Mouse (Mus musculus) forebrain, postnatal 0 days (tissue): ENCODE results near the gene Igsf9. TPM values are rescaled to one million over a fixed set of nuclear protein-coding genes. Genes with fewer than 3 reads are reported as not detected.

Experiments
- ATAC-seq: fragments of 200-750 bp; cut with Nextera tagmentation; 2 replicates; pipeline ENCODE4 v1.8.0; 2017; ENCODE audit warnings: mild to moderate bottlenecking, moderate library complexity
- DNase-seq: peaks from one replicate; pipeline ENCODE4 v3.0.0-alpha.2; 2015
- H3K27ac ChIP-seq: fragments of 300-500 bp; sonication (generic); 2 replicates; pipeline ENCODE4 v1.5.1; 2014; ENCODE audit warnings: low read depth, mild to moderate bottlenecking, antibody characterized with exemption, low read length, moderate library complexity, mixed read lengths
- H3K27me3 ChIP-seq: fragments of 300-500 bp; sonication (generic); 2 replicates; pipeline ENCODE4 v1.6.1; 2014; ENCODE audit warnings: mild to moderate bottlenecking, low read length, mixed read lengths; ENCODE audit not compliant: insufficient read depth
- H3K36me3 ChIP-seq: fragments of 300-500 bp; sonication (generic); 2 replicates; pipeline ENCODE4 v1.6.1; 2014; ENCODE audit warnings: mild to moderate bottlenecking, moderate library complexity; ENCODE audit not compliant: insufficient read depth
- H3K4me1 ChIP-seq: fragments of 300-500 bp; sonication (generic); 2 replicates; pipeline ENCODE4 v1.6.1; 2014; ENCODE audit warnings: antibody characterized with exemption; ENCODE audit not compliant: insufficient read depth
- H3K4me2 ChIP-seq: fragments of 300-500 bp; sonication (generic); 2 replicates; pipeline ENCODE4 v1.6.1; 2014; ENCODE audit warnings: low read depth, mild to moderate bottlenecking, moderate library complexity
- H3K4me3 ChIP-seq: fragments of 300-500 bp; sonication (generic); 2 replicates; pipeline ENCODE4 v1.5.1; 2014; ENCODE audit warnings: low read depth, low read length, mixed read lengths
- H3K9ac ChIP-seq: fragments of 300-500 bp; sonication (generic); 2 replicates; pipeline ENCODE4 v1.6.1; 2014; ENCODE audit warnings: mild to moderate bottlenecking
- H3K9me3 ChIP-seq: fragments of 300-500 bp; sonication (generic); 2 replicates; pipeline ENCODE4 v1.6.1; 2016; ENCODE audit warnings: low read length
- CTCF ChIP-seq: sonication (generic); IDR thresholded peaks from 2 replicates; pipeline ENCODE4 v1.5.1; 2016; ENCODE audit warnings: antibody characterized with exemption, control low read depth, low read depth
- WGBS: fragments of 180-500 bp; shearing (Covaris S2); extraction: QIAGEN DNeasy Blood & Tissue Kit; methylation state at CpG from one replicate; pipeline ENCODE4 v1.1.7; 2014; 5-methylcytosine and 5-hydroxymethylcytosine counted together
- polyA plus RNA-seq: library from polyadenylated mRNA; unstranded; fragments of >200 nt; fragmentation: Nextera tagmentation; extraction: Ambion mirVana; gene quantifications from 2 replicates; pipeline ENCODE4 v1.2.1, GENCODE M21; 2015
- total RNA-seq: library from RNA; depleted of rRNA; stranded (reverse); fragments of >200 nt; gene quantifications from 2 replicates; pipeline ENCODE4 v1.2.3, GENCODE M21; 2014

Igsf9 gene
- total and polyA plus RNA-seq, 2 experiments from 2014 or later, result 25.6 to 35.3 TPM

GRCm38 (mm10) chr1:172493516-172493915 is 11.9 kb downstream of the Igsf9 start:
- Histone ChIP-seq H3K27me3 (no peaks in the 10 kb centered on the region), H3K9me3 (no peaks in the 10 kb centered on the region), H3K27ac (no peak overlapping the region), H3K4me3 (no peak overlapping the region), H3K4me2 (no peak overlapping the region), H3K4me1 (no peaks in the 10 kb centered on the region), H3K9ac (no peak overlapping the region), H3K36me3 (peaks cover 75% of the 10 kb centered on the region)
- DNase-seq (no peak), ATAC-seq (no peak)
- TF ChIP-seq CTCF, result no peak
- 80% methylated on average over 6 of the region's 6 CpGs for WGBS

GRCm38 (mm10) chr1:172496030-172496429 is 14.4 kb downstream of the Igsf9 start:
- Histone ChIP-seq H3K4me1 (no peaks in the 10 kb centered on the region), H3K27me3 (peaks cover 12% of the 10 kb centered on the region), H3K4me2 (no peak overlapping the region), H3K27ac (no peak overlapping the region), H3K4me3 (no peak overlapping the region), H3K9ac (no peak overlapping the region), H3K9me3 (no peaks in the 10 kb centered on the region), H3K36me3 (peaks cover 73% of the 10 kb centered on the region)
- DNase-seq (no peak), ATAC-seq (no peak)
- no peak for TF ChIP-seq CTCF
- 85% methylated on average over 17 of the region's 17 CpGs for WGBS

GRCm38 (mm10) chr1:172497428-172497827 is 15.8 kb downstream of the Igsf9 start:
- no peak for DNase-seq
- WGBS, result 87% methylated on average over 10 of the region's 10 CpGs
- ATAC-seq, result no peak
- no peaks in the 10 kb centered on the region for H3K9me3 ChIP-seq
- no peak overlapping the region for H3K4me2 ChIP-seq
- H3K27ac ChIP-seq, result no peak overlapping the region
- no peaks in the 10 kb centered on the region for H3K4me1 ChIP-seq
- H3K27me3 ChIP-seq, result peaks cover 23% of the 10 kb centered on the region
- H3K9ac ChIP-seq, result no peak overlapping the region
- TF ChIP-seq CTCF, result no peak
- no peak overlapping the region for H3K4me3 ChIP-seq
- H3K36me3 ChIP-seq, result peaks cover 61% of the 10 kb centered on the region

- DNase-seq (peak; percentile 36), ATAC-seq (peak; percentile 23)
- Histone ChIP-seq H3K4me1 (peaks cover 4% of the 10 kb centered on the region; the same call in 1 of the 2 replicates), H3K9ac (peak within 1 kb of the TSS; percentile 41), H3K36me3 (peaks cover 38% of the 10 kb centered on the region), H3K27me3 (peaks cover 23% of the 10 kb centered on the region), H3K9me3 (no peaks in the 10 kb centered on the region), H3K4me3 (peak within 1 kb of the TSS; percentile 38), H3K4me2 (peak within 1 kb of the TSS; percentile 48), H3K27ac (peak within 1 kb of the TSS; percentile 21; the same call in 1 of the 2 replicates)
- no peak for TF ChIP-seq CTCF
- 4% methylated on average over 30 of the region's 30 CpGs for WGBS
Measured at GRCm38 (mm10) chr1:172499765-172500441, 18.3 kb downstream of the Igsf9 start, which contains the start of gene Tagln2. Gene Tagln2 (plus strand): TSS chr1:172500047.

- Histone ChIP-seq H3K4me3 (peak overlapping the region; percentile 38), H3K4me2 (peak overlapping the region; percentile 48), H3K27me3 (peaks cover 23% of the 10 kb centered on the region), H3K36me3 (peaks cover 32% of the 10 kb centered on the region), H3K4me1 (peaks cover 4% of the 10 kb centered on the region; the same call in 1 of the 2 replicates), H3K9me3 (no peaks in the 10 kb centered on the region), H3K27ac (peak overlapping the region; percentile 21; the same call in 1 of the 2 replicates), H3K9ac (peak overlapping the region; percentile 41)
- ATAC-seq, result peak; percentile 16
- no peak for DNase-seq
- TF ChIP-seq CTCF, result no peak
- 3% methylated on average over 56 of the region's 56 CpGs for WGBS
Measured at GRCm38 (mm10) chr1:172500451-172501370, 19.1 kb downstream of the Igsf9 start.

GRCm38 (mm10) chr1:172501371-172502144 is 20.0 kb downstream of the Igsf9 start:
- WGBS, result 35% methylated on average over 13 of the region's 13 CpGs
- TF ChIP-seq CTCF, result no peak
- DNase-seq, result no peak
- Histone ChIP-seq H3K27ac (0 out of 2 replicates have a peak overlapping the region, but pooled peaks have one; percentile 9), H3K9me3 (no peaks in the 10 kb centered on the region), H3K36me3 (peaks cover 23% of the 10 kb centered on the region), H3K27me3 (peaks cover 23% of the 10 kb centered on the region), H3K9ac (no peak overlapping the region), H3K4me3 (peak overlapping the region; percentile 38), H3K4me2 (peak overlapping the region; percentile 48), H3K4me1 (peaks cover 4% of the 10 kb centered on the region; the same call in 1 of the 2 replicates)
- ATAC-seq, result peak; percentile 26
